Mouse (Mus musculus) granulocyte monocyte progenitor cell, adult 5-6 weeks (primary cell): ENCODE results near the gene Zfp747. TPM values are rescaled to one million over a fixed set of nuclear protein-coding genes. Genes with fewer than 3 reads are reported as not detected.
"Not testable (repeated sequence)": the region's sequence is repeated elsewhere in the genome, so short reads cannot be mapped to it uniquely, and the experiment has no call there.

Experiments
- ATAC-seq: replicated peaks from 2 replicates; pipeline ENCODE4 v1.8.0; 2016; ENCODE audit warnings: mild to moderate bottlenecking, moderate TSS enrichment, inconsistent platforms; ENCODE audit not compliant: poor library complexity, severe bottlenecking
- total RNA-seq, 2 experiments: library from RNA; stranded (forward) in 1 of 2; stranded (reverse) in 1 of 2; fragments of 200-712, 200-1000 nt in 1 of 2; fragments of >200 nt in 1 of 2; fragmentation: Nextera tagmentation in 1 of 2; gene quantifications; 2 replicates each; pipeline ENCODE4 v1.2.3; 2014 to 2017

Gene Zfp747
- total RNA-seq, 2 experiments from 2014 or later, result 4.4 to 6.2 TPM

DNA sequence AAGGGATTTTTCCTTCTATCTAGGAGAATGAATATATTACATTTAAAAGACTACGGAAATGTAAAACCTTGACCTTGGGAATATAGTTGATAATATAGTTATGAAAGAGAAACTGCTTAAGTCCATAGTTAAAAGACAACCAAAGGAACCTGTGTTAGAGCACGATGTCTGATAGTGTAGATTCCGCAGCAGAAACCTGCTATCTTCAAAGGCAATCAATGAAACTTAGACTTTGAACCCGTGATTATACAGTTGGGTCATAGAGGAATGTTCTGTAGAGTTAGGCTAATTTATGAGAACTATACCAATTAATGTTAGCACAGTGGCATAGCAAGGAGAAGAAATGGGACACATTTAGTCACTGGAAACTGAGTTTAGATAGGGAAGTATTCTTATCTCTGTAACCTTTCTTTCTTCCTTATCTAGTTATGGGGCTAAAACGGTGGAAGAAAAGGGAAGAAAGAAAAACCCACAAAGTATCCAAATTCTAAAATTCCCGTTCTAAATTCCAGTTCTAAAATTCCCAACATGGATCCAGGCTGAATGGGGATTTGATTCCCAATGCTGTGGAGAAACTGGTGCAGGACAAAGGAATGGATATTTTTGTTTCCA is 2.6 kb upstream of the Zfp747 start:
- ATAC-seq, result no peak

DNA sequence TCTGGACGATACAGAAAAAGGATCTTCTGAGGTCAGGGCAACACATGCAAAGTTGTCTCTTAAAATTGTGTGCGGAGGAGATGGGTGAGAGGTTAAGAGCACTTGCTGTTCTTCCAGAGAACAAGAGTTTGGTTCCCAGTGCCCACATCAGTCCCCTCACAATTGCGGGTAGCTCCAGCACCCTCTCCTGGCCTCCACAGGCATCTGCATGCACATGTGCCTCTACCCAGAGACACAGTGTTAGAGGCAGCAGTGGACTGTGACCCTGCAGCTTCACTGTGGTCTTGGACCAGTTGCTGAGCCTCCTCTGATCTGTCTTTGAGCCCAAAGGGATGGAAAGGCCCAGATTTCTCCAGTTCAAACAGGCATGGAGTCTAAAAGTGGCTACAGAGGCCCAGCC is 4.0 kb downstream of the Zfp747 start:
- not testable (repeated sequence) for ATAC-seq

DNA sequence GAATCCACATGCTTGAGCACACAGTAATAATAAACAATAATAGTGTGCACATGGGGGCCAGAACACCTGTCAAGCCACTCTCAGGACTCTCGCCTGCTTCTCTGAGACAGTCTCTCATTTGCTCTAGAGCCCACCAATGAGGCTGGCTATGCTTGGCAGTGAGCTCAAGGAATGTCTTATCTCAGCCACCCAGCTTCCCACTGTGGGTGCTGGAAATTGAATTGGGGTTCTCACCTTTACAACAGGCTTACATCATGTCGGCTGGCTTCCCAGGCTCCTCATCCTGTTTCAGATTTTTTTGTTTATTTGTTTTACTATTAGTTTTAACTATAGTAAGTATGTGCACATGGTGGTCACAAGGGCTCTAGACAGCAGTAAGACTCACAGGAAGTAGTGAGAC is 4.6 kb downstream of the Zfp747 start:
- ATAC-seq, result no peak

DNA sequence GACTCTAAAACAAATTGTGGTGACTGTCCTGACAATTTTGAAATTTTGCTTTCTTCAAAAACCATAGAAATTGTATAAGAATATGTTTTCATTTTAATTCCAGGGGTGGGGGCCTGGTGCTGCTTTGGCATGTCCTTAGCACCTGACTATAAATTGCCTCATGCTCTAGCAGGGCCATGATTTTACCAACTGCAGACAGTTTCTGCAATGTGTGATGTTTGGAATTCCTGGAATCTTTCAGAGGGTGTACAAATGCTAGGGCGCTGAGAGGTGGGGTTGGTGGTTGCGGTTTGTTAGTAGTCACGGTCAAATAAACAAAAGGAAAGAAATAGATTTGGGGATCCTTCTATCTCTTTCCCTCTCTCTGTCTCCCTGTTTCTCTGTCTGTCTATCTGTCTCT is 9.6 kb downstream of the Zfp747 start:
- ATAC-seq, result no peak

DNA sequence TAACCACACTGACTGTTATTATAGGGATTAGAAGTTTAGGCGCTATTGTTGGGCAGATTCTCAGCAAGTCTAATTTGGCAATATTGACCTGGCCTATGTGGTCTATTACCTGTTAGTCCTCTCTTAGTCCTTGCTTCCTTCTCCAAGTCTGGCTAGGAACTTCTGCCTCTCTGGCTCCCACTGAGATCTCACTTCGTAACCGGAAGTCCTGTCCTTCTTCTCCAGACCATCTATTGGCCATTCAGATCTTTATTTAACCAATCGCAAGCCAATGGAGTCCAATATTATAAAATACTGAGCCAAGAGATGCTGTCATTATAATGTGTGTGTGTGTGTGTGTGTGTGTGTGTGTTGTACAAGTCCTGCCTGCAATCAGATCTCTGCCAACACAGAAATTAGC is 11.7 kb downstream of the Zfp747 start:
- ATAC-seq, result no peak

DNA sequence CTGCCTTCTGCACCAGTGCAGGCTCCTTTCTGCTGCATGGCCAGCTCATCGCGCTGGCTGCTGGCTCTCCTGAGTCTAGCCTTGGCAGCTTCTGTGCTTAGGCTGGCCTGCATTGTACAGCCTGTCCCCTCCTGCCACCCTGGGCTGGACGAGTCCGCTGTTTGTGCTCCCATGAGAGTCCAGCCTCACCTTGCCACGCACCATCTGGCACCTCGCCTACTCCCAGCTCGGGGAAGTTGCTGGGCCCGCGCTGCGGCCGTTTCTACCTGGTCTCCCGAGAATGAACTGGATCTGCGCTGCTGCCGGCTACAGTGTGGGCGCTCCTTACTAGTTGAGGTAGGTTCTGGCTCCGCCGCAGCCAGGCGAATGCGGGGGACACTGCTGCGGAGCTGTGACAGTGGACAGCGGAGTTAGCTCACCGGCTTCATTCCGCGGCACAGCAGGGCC is 12.4 kb downstream of the Zfp747 start:
- no peak for ATAC-seq

DNA sequence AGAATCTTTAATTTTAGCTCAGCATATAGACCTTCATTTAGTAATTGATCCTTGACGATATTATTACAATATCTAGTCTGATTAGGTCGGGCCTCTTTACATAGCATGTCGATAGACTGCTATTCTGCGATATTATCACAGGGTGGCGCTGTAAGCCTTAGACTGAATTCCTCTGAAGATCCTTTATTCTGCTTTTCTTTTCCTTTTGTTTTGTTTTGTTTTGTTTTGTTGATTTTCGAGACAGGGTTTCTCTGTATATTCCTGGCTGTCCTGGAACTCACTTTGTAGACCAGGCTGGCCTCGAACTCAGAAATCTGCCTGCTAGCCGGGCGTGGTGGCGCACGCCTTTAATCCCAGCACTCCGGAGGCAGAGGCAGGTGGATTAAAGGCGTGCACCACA is 13.4 kb downstream of the Zfp747 start:
- peak; percentile 65; the same call in 1 of the 2 replicates for ATAC-seq

DNA sequence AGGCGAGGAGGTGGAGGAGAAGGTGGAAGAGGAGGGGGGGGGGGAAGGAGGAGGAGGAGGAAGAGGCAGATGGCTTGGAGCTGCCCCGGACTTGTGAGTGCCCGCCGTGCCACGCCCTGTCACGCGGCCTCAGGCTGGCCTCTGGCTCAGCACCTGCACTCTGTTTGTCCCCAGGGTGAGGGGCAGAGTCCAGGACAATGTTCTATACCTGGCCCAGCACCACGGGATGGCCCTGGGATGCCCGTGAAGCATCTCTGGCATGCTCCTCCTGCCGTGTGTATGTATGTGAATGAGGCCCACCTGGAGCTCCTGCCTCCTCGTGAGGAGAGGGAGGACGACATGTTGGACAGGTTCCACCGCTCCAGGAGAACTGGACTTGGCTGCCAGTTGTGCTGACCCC is 14.4 kb downstream of the Zfp747 start:
- no peak for ATAC-seq

DNA sequence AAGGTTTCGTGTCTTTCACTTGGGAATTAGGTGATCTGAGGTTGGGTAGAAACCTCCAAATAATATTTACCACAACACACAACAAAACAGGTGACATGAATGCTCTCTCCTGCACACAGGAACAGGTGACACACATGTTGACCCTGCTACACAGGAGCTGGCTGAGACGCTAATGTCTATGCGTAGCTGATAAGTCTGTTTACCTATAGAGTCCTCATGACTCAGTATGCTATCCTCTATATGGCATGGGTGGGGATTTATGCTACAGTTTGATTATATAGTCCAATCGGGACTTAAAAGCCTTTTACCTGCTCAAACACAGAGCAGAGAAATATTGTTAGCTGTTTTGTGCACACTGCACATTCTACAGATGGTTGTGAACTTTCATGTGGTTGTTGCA is 15.6 kb downstream of the Zfp747 start:
- ATAC-seq, result no peak

DNA sequence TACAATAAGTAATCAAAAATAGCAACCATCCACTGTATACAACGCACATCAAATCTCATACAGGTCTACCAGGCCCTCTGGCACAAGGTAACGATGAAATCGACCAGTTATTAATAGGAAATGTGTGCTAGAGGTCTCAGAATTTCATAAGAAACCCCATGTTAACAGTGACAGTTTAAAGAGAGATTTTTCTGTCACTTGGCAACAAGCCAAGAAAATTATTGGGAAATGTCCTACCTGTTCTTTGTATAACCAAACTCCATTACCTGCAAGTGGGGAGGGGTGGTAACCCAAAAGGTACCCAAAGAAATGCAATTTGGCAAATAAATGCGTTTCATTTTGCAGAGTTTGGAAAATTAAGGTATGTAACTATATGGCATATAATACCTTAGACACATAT is 17.4 kb downstream of the Zfp747 start:
- ATAC-seq, result no peak

DNA sequence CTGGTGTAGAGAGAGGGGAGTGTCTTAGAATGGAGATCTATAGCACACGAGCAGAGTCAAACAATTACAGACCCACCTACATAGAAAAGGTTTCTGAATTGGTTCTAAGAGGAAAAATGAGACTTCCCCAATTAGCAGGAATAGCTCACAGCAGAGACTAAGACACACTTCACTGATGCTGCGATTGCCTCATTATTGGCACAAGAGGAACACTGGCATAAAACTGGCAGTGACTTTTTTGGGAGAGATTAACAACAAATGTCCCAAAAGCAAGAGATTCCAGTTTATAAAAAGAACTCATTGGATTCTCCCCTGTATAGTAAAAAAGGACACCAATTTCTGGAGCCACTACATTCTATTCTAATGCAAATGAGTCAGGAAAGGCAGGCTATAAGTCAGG is 18.0 kb downstream of the Zfp747 start:
- no peak for ATAC-seq

DNA sequence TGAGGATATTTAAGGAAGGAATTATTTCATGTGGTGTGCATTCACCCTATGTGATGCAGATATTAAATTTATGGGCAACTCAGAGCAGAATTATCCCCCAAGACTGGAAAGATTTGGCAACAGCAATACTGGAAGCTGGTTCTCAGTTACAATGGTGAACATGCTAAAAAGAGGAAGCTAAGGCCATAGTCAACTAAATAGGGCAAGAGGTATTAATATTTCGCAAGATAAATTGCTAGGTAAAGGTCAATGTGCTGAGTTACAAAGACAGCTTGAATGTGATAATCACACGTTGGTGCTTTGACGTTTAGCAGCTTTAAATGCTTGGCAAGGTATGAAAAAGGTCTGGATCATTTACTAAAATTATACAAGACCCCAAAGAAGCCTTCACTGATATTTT is 20.1 kb downstream of the Zfp747 start:
- peak; percentile 89 for ATAC-seq

DNA sequence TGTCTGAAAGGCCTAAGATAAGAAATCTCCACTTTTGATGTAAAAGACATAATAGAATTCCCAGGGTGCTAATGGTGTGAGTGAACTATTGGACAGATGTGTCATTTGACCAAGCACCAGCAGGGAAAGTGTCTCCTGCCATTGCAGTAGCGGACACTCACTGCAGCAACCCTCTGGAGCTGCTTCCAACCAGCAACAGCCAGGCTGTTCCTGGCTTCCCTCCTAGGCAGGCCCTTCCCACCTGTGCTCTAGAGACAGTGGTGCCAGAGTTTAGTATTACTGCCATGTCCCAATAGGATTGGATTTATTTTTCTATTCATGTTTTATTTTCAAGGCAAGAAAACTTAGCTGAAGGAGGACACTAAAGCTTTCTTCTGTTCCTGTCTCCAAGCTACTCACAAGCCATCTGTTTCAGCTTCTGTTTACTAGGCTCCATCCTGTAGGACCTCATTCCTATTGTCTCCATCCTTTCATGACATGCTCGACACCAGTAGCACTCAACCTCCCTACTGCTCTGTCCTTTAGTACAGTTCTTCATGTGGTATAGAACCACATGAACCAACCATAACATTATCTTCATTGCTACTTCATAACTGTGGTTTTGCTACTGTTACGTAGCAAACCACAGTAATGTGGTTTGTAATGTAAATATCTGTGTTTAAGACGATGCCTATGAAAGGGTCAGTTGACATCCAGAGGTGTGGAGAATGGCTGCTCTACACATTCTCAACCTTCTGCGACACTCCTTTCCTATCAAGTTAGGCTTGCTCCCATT is 24.4 kb downstream of the Zfp747 start:
- ATAC-seq, result peak; percentile 60

DNA sequence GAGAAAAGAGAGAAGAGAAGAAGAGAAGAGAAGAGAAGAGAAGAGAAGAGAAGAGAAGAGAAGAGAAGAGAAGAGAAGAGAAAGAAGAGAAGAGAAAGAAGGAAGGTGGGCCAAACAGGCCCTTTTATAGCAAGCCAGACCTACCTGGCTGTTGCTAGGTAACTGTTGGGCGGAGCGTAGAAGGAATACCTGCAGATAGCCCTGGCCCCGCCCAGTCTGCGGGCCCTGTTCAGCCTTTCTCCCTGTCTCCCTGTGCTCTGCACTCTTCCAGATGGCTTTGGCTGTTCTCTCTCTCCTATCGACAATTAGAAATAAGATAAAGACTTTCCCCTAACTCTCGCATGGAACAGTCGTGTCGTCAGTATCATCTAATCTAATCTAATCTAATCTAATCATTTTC is 29.2 kb downstream of the Zfp747 start:
- ATAC-seq, result no peak

DNA sequence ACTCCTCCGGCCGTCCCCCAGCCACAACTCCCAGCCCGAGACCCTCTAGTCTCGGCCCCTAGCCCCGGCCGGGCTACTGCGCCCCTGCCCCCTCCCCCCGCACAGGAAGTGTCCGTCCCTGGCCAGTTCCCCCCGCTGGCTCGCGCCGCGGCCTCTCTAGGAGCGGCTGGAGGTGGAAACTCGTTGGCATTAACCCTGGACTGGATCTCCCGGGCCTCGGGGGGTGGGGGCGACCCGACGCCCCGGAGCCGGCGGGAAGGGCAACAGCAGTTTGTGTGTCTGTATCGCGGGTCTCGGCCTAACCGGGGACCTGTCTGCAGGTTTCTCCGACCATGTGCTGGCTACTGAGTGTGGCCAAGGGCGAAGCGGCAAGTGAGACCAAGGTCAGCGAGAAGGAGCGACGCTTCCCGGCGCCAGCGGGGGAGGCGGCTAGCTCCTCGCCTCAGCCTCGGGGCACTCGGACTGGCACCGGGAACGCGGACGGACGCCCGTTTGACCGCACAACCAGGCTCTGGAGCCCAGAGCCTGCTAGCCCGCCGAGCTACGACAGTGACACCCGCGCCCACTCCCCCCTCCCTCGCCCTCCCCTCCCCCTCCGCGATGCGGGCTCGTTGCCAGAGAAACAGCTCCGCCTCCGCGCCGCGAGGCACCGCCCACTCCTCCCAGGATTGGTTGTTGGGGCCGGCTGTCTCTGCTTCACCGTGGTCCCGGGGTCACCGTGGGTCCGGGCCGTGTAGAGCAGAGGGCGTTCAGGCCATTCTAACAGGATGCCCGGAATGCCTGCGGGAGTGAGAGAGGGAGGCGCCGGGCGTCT is 30.1 kb downstream of the Zfp747 start, which contains the start of gene Zfp768:
Zfp768 (minus strand) TSS at position 78 of the 814 bp plus-strand sequence.
- ATAC-seq, result peak; percentile 85

DNA sequence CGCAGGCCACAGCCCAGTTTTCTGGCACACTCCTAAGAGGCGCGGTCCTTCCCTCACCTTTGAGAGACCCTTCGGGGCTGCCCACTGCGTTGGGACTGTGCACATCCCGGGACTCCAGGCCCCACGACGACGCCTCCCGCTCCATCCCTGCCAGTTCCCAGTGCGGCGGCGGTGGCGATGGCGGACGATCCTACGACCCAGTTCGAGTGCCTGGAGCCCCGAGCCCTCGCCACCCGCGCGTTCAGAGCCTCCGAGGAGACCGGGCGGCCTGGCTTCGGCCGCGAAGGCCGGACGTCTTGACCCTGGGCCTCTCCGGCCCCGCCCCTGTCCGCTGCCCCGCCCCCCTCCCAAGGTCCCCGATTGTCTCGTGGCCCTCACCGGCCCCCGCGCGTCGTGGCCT is 30.8 kb downstream of the Zfp747 start:
- peak; percentile 31 for ATAC-seq

DNA sequence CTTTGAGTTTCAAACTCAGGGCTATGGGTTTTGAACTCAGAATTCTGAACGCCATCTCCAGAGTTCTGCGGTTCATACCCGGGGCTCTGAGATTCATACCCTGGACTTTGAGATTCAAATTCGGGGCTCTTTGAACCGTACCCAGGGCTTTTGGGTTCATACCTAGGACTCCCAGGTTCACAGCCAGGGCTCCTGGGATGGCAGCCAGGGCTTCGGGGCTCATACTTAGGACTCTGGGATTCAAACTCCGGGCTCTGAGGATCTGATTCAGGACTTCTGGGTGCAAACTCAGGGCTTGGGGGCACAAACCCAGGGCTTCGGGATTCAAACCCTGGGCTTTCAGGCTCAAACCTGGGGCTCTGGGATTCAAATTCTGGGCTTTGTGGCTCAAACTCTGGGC is 31.5 kb downstream of the Zfp747 start:
- ATAC-seq, result no peak

DNA sequence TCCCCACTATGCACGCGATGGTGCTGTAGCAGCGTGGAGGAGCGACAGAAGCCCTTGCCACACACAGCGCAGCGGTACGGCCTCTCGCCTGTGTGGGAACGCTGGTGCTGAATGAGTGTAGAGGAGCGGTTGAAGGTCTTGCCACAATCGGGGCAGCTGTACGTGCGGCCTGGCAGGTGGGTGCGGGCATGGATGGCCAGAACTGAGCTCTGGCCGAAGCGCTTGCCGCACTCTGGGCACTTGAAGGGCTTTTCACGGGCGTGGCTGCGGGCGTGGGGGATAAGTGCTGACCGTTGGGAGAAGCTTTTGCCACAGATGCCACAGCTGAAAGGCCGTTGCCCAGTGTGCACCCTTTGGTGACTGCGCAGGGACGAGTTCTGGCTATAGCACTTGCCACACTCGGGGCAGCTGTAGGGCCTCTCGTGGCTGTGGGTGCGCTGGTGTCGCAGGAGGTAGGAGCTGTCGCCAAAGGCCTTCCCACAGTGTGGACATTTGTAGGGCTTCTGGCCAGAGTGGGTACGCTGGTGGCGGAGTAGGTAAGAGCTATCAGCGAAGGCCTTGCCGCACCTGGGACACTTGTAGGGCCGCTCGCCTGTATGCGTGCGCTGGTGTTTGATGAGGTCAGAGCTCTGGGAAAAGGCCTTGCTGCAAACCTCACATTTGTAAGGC is 32.4 kb downstream of the Zfp747 start:
- no peak for ATAC-seq

DNA sequence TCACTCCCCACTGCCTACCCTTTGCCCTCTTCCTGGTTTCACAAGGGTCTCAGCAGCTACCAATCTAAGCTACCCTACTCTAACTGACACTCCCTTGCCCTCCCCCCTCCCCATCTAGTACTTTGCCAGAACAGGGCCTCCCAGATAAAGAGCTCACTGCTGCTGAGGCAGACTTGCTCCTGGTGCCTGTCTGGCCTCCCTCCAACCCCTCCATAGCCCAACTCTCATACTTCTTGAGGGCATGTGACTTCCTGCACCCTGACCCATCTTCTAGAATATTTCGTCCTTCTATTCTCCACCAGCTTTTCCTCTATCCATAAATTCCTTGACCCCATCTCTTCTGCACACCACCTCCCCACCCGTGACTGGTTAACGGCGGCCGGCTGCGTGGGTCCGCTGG is 33.0 kb downstream of the Zfp747 start:
- no peak for ATAC-seq

DNA sequence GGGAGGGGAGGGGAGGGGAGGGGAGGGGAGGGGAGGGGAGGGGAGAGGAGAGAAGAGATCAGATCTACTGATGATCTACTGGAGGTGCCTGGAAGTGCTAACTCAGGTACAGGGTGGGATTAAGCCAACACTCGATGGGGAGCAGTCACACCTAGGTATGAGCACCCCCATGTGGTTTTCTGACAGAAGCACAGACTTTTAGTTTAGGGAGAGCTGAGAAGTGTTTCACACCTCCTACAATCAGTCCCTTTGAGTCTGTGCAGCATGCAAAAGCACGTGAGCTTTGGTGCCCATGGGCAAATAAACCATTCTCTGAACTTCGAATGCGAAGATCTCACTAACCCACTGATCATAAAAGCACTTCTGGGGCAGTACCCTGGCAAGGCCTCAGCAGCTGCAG is 33.5 kb downstream of the Zfp747 start:
- no peak for ATAC-seq

DNA sequence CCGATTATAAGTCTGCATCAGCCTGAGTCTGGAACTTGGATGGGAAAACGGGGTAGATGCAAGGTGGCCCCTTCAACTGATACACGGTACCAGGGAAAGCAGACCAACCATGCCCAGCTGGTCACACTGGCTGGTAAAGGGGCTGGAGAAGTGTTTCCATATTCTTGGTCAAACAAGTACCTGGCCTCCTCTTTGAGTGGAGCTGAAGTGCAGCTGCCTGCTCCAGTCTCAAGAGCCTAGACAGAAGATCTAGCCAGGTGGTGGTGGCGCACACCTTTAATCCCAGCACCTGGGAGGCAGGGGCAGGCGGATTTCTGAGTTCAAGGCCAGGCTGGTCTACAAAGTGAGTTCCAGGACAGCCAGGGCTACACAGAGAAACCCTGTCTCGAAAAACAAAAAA is 34.0 kb downstream of the Zfp747 start:
- not testable (repeated sequence) for ATAC-seq
